In genomic region chr4:132912156-132912555, GRCm38 (mm10) we compare ENCODE assay signal across 21 mouse cellular contexts.
"Had no signal": no experiment of that assay in that cellular context is flagged by ENCODE, and none has a peak within 500 bp of the region (broad histone marks: within the 10 kb centered on the region; RNA-seq: fewer than 3 reads in every experiment).

No protein-coding gene starts in this region.

- H3K4me1 ChIP-seq: intestine, embryonic 15.5 days; liver, embryonic 13.5 days; midbrain, embryonic 10.5 days; midbrain, embryonic 13.5 days; neural tube, embryonic 13.5 days; stomach, embryonic 15.5 days had no signal

- H3K9ac ChIP-seq: intestine, embryonic 15.5 days; liver, embryonic 13.5 days; lung, embryonic 14.5 days; midbrain, embryonic 13.5 days; neural tube, embryonic 13.5 days; stomach, embryonic 15.5 days had no signal

- ATAC-seq: intestine, embryonic 15.5 days; lung, postnatal 0 days; midbrain, embryonic 13.5 days; midbrain, embryonic 16.5 days had no signal

- H3K27ac ChIP-seq: intestine, embryonic 15.5 days; left cerebral cortex, adult 2 months; liver, embryonic 13.5 days; midbrain, embryonic 10.5 days; midbrain, embryonic 13.5 days; neural tube, embryonic 13.5 days; stomach, embryonic 15.5 days had no signal

- H3K4me3 ChIP-seq: intestine, embryonic 15.5 days; left cerebral cortex, adult 2 months; liver, embryonic 13.5 days; megakaryocyte, embryonic 14.5 days; midbrain, embryonic 10.5 days; midbrain, embryonic 13.5 days; myocyte; neural tube, embryonic 13.5 days; stomach, embryonic 15.5 days had no signal

- H3K4me2 ChIP-seq: intestine, embryonic 15.5 days; liver, embryonic 13.5 days; lung, embryonic 14.5 days; midbrain, embryonic 13.5 days; neural tube, embryonic 13.5 days; stomach, embryonic 15.5 days had no signal

- DNase-seq: kidney, adult 11 months; kidney, adult 9 months; kidney, postnatal 14 days; kidney, postnatal 4 days; layer of hippocampus, postnatal 36 days; liver, embryonic 13.5 days; lung, embryonic 14.5 days; lung, postnatal 36 days; retina, postnatal 1 day; right cerebral cortex, postnatal 25 days; spleen, adult 18-20 months had no signal

- H3K9me3 ChIP-seq: intestine, embryonic 15.5 days; liver, embryonic 13.5 days; megakaryocyte, embryonic 14.5 days; midbrain, embryonic 10.5 days; midbrain, embryonic 13.5 days; neural tube, embryonic 13.5 days; stomach, embryonic 15.5 days had no signal

- H3K27me3 ChIP-seq: intestine, embryonic 15.5 days; liver, embryonic 13.5 days; megakaryocyte, embryonic 14.5 days; midbrain, embryonic 13.5 days; neural tube, embryonic 13.5 days; stomach, embryonic 15.5 days had no signal
